Mouse (Mus musculus) mouse embryonic stem cell (cell line): ENCODE data around the gene Slk.

ENCODE experiments used
- in situ Hi-C, 2 experiments: fragments of 300-500 bp; cut with MboI; formaldehyde crosslinking; loops; 1 replicate in 1 of 2; 3 replicates in 1 of 2; pipeline ENCODE4 v1.14.3; 2019 to 2020; ENCODE audit warnings: low sequenced_read_pairs in 2 of 2, low pct_unique_long_range_greater_than_20kb in 1 of 2, mixed read lengths in 1 of 2; ENCODE audit not compliant: unreplicated experiment in 1 of 2

Gene Slk

GRCm38 (mm10) chr19:47579225-47579787 lies at the start of gene Slk:
Gene Slk (plus strand): TSS chr19:47579678.
- in situ Hi-C loops, result no loop called here

GRCm38 (mm10) chr19:47531309-47531708 lies 48.2 kb upstream of the Slk start:
- in situ Hi-C loops, result no loop called here

- in situ Hi-C loops, result no loop called here
These were observed 47.0 kb upstream of the Slk start for GRCm38 (mm10) chr19:47532449-47532848.

GRCm38 (mm10) chr19:47534131-47534530 lies 45.3 kb upstream of the Slk start:
- in situ Hi-C loops, result no loop called here

GRCm38 (mm10) chr19:47536521-47537299 lies 42.8 kb upstream of the Slk start:
- in situ Hi-C loops, result no loop called here

GRCm38 (mm10) chr19:47537300-47537792 lies 42.1 kb upstream of the Slk start, which contains the start of gene Stn1:
Gene Stn1 (minus strand): TSS chr19:47537507.
- in situ Hi-C loops, result no loop called here

- in situ Hi-C loops, result no loop called here
These were observed 41.6 kb upstream of the Slk start for GRCm38 (mm10) chr19:47537879-47538278.

- in situ Hi-C loops, result no loop called here
These were observed 40.7 kb upstream of the Slk start for GRCm38 (mm10) chr19:47538801-47539200.

- in situ Hi-C loops, result no loop called here
These were observed 37.0 kb upstream of the Slk start for GRCm38 (mm10) chr19:47542441-47542840.

GRCm38 (mm10) chr19:47545055-47545454 lies 34.4 kb upstream of the Slk start:
- in situ Hi-C loops, result no loop called here

GRCm38 (mm10) chr19:47545528-47545927 lies 34.0 kb upstream of the Slk start:
- in situ Hi-C loops, result no loop called here

GRCm38 (mm10) chr19:47548432-47549076 lies 30.9 kb upstream of the Slk start:
- in situ Hi-C loops, result no loop called here

GRCm38 (mm10) chr19:47549174-47549573 lies 30.3 kb upstream of the Slk start:
- in situ Hi-C loops, result no loop called here

GRCm38 (mm10) chr19:47549584-47549983 lies 29.9 kb upstream of the Slk start:
- in situ Hi-C loops, result no loop called here

- in situ Hi-C loops, result no loop called here
These were observed 20.3 kb upstream of the Slk start for GRCm38 (mm10) chr19:47559145-47559544.

- in situ Hi-C loops, result no loop called here
These were observed 19.5 kb upstream of the Slk start for GRCm38 (mm10) chr19:47559751-47560512.

- in situ Hi-C loops, result no loop called here
These were observed 18.8 kb upstream of the Slk start for GRCm38 (mm10) chr19:47560544-47561161.

- in situ Hi-C loops, result no loop called here
These were observed 17.5 kb upstream of the Slk start for GRCm38 (mm10) chr19:47561996-47562441.
